Mouse (Mus musculus): ENCODE measurements around the gene Hip1.
"Not testable (repeated sequence)": the region's sequence is repeated elsewhere in the genome, so short reads cannot be mapped to it uniquely, and the experiment has no call there.

Hip1 gene

DNA sequence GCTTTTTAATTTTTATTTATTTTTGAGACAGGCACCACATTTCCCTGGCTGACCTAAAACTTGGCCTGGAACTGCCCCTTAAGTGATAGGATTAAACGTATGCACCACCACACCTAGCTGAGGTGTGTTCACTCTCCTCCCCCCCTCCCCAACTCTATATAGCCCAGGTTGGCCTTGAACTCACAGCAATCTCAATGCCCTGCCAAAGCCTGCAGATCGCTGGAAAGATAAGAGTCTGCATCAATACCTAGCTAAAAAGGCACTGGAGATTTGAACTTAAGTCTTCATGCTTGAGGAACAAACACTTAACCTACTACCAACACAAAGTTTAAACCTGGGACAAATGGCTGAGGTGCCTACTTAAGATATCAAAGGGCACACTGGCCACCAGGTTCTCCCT lies 52.8 kb downstream of the Hip1 start:
- DNase-seq (ENCODE audit: low spot score in 2 of 2): no peak

DNA sequence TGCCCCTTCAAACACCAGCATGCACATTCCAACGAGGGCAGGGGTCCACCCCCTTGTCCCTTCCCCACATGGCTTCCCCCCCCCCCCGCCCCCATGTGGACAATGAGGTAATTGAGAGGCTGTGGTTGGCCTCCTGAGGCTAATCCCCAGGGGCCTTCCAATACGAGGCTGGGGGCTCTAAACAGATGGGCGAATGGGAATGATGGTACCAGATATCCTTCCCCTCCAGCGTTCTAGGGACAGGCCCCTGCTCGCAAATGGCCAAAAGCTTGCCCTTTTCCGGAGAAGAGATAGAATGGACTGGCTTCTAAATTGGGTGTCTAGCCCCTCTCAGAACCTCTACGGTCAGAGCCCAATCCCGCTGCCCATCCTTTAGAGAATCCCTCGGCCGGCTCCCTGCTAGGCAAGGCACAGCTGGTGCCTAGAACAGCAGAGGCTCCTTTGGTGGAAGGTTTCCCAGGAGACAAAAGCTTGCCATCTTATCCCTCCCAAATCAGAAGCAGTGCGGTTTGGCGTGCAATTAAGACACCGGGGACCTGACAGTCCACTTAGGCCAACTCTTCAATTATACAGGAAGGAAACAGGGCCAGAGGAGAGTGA lies 55.1 kb downstream of the Hip1 start:
- DNase-seq (ENCODE audit: low spot score in 2 of 2): no peak

GRCm38 (mm10) chr5:135488881-135489694 lies 55.8 kb downstream of the Hip1 start:
- DNase-seq (ENCODE audit: low spot score in 2 of 2): peak; percentile 33 to 74

DNA sequence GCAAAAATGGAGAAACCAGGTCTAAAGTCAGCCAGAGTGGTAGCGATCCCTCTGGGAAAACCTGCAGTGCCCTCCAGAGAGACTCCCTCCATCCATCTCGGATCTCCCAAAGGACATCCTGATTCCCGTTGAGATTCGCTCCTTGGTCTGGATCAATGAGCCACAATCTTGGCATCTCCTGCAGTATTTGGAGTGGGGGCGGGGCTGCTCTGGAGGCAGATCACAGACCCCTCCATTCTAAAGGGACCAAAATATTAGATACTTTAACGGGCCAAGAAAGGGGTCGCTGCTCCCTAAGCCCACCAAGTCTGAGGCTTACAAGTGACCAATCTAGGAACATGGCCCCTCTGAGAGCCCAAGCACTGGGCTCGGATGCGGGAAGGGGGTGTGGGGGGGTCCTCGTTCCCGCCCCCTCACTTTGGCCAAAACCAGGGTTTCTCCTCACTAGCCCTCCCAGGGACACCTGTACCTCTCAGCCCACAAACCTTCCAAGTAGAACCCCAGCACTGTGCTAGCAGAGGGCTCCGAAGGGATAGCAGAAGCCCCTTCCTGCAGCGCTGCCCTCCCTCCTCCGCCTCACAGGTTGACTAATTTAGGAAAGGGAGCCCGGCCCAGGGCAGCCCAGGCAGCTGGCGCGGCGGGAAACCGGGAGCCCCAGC lies 56.6 kb downstream of the Hip1 start:
- no peak for DNase-seq (ENCODE audit: low spot score in 2 of 2)

DNA sequence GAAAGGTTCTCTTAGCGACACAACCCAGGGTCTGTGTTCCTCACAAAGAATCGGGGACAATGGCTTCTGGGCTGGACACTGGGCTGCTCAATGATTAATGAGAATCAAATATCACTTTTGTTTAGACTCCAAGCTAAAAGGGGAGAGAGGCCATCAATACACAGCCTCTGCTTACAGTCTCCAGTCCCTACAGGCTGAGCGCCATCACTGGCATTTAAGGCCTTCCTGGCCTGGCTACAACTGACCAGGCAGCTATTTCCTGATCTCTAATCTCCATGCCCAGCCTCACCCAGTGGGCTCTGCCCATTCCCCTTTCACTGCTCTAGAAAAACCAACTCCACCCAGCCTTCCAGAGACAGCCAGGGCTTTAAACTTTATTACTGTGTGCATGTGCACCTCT lies 59.6 kb downstream of the Hip1 start:
- no peak for DNase-seq (ENCODE audit: low spot score in 2 of 2)

GRCm38 (mm10) chr5:135483865-135484264 lies 61.1 kb downstream of the Hip1 start:
- not testable (repeated sequence) for DNase-seq (ENCODE audit: low spot score in 2 of 2)

DNA sequence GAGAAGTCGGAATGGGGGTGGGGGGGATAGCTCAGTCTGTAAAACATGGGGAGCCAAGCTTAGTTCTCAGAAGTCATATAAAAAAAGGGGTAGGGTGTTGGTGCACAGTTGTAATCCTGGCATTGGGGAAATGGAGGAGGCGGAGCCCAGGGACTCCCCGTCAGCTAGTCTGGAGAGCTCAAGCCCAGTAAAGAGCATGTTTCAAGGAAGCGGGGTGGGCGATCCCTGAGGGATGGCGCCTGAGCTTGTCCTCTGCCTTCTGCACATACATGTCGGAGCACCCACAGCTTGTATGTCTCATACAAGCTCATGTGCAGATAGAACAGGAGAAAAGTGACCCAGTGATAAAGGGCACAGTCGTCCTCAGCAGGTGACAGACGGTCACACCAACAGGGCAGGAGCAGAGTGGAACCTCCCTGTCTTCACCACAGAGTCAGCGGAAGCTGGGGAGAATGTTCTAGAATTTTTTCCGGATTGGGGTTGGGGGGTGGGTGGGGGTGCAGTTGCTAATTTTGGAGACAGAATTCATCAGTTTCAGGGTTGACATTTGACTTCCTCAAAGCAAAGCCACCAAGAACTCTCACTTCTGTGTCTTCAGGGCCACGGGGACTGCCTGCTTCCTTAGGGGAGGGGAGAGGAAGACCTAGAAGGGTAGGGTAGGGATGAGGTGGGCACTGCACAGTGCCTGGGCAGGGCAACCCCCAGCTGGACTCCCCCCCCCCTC lies 65.9 kb downstream of the Hip1 start:
- DNase-seq (ENCODE audit: low spot score in 2 of 2): no peak

- no peak for DNase-seq (ENCODE audit: low spot score in 2 of 2)
Observed at GRCm38 (mm10) chr5:135476199-135476598, 68.7 kb downstream of the Hip1 start.

GRCm38 (mm10) chr5:135472405-135472804 lies 72.5 kb downstream of the Hip1 start:
- DNase-seq (ENCODE audit: low spot score in 2 of 2): no peak

DNA sequence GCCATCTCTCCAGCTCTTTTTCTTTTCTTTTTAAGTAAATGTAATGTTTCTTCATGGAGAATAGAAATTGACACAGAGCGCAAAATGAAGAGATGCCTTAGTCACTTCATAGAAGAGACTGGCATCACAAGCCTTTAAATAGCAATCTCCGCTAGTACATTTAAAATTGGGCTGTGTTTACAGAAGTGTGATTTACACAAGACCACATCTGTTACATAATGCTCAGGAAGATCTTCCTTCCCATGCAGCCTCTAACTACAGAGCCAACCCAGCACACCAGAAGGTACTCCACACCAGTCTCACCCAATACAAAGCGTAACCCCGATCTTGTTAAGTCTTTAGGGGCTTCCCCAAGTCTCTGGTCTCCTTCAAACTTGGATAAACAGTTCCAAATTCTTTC lies 73.2 kb downstream of the Hip1 start:
- no peak for DNase-seq (ENCODE audit: low spot score in 2 of 2)

GRCm38 (mm10) chr5:135468280-135468679 lies 76.6 kb downstream of the Hip1 start:
- no peak for DNase-seq (ENCODE audit: low spot score in 2 of 2)

GRCm38 (mm10) chr5:135465833-135466291 lies 79.1 kb downstream of the Hip1 start:
- DNase-seq (ENCODE audit: low spot score in 2 of 2): peak in 1 of 2 experiments; percentile 44

DNA sequence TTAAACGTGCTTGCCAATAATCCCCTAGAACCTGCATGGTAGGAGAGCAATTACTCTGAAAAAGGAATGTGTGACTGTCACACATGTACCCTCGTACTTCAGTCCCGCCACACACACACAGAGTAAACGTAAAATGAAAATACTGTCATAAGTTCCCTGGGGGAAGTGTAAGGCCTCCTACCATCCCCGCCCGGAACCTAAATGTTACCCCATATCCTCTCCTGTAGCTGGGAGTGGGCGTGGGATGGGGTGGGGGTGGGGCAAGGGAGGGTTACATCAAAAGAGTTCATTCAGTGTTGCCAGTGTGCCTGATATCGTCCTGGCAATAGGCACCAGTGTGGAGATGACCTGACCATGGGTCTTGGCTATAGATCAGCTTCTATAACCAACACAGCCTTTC lies 81.5 kb downstream of the Hip1 start:
- no peak for DNase-seq (ENCODE audit: low spot score in 2 of 2)

DNA sequence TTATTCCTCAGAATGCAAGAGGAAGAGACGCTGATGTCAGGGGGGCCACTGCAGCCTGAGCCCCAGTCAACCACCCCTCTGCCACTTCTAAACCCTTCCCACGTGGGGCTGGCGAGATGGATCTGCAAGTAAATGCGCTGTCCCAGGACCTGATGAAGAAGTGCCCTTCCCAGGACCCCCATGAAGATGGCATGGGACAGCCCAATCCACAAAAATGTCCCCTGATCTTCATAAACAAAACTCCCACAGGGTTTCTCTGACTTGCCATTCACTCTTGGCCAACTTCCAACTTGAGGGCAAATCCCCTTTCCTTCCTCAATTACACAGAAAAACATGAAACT lies 84.1 kb downstream of the Hip1 start:
- DNase-seq (ENCODE audit: low spot score in 2 of 2): no peak

DNA sequence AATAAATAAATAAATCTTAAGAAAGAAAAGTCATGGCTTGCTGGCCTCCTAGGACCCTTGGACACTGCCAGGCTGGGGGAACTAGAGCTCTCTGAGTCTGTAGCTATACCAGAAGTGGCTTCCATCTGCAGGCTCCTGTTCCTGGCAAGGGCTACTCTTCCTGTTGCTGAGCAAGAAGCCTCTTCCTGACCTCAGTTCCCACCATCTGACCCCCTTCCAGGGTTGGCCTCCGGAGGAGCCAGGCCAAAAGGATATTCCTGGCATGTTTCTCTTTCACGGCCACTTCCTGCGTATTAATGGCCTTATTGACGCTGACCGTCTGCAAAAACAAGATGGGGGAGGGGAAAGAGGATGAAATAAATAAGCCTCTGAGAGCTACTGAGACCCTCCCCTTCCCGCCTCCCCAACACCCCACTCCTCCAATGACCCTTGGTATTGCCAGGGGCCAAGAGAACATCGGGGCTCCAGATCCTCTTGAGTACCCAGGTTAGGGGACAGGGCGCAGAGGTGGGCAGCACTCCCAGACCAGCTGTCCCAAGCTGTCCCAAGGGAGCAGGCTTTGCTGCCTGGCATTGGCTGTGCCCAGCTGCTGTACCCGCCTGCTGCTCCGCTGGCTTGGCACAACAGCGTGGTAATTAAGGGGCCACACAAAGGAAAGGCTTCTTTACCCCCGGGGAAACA lies 84.6 kb downstream of the Hip1 start:
- peak; percentile 51 to 55 for DNase-seq (ENCODE audit: low spot score in 2 of 2)

DNA sequence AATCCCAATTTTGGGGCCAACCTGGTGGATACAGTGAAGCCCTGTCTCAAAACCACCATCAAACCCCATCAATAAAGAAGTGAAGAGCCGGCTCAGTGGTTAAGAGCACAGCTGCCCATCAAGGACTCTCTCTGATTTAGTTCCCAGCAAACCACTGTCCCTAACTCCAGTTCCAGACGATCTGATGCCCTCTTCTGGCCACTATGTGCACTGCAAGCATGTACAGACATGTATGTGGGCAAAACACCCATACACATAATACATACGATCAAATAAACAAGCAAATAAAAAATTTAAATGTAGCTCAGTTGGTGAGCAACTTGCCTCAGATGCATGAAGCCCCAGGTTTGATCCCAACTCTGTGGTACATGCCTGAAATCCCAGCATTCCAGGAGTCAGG lies 85.4 kb downstream of the Hip1 start:
- no peak for DNase-seq (ENCODE audit: low spot score in 2 of 2)

DNA sequence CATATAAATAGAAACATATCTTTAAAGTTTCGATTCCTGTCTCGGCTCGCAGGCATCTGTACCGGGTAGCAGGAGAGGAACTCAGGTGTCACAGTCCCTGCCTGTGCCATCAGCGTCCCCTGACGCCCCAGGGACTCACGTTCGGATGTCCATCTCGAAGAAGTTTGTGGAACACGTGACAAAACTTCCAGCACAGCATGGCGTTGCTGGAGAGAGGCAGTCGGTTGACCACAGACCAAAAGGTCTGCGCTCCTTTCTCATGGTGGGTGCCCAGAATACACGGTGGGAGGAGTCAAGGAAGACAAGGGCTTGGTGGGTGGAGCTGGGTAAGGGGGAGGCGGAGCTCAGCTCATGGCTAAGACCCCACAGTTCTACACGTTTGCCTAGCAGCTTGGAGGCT lies 87.0 kb downstream of the Hip1 start:
- no peak for DNase-seq (ENCODE audit: low spot score in 2 of 2)

DNA sequence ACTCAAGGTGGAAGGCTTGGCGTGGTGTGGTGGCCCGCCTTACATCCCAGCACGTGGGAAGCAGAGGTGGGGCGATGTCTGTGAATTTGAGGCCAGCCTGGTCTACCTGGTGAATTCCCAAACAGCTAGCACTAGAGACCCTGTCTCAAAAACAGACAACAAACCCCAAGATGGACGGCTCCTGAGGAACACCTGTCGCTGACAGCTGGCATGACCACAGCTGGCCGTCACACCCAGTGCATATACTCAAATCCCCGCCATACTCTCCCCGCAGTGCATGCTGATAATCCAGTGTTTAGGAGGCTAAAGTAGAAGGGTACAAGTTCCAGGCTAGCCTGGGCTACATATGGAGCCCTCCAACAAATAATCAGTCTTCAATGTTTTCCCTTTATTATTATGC lies 88.4 kb downstream of the Hip1 start:
- no peak for DNase-seq (ENCODE audit: low spot score in 2 of 2)

GRCm38 (mm10) chr5:135454256-135454655 lies 90.7 kb downstream of the Hip1 start:
- DNase-seq (ENCODE audit: low spot score in 2 of 2): no peak

DNA sequence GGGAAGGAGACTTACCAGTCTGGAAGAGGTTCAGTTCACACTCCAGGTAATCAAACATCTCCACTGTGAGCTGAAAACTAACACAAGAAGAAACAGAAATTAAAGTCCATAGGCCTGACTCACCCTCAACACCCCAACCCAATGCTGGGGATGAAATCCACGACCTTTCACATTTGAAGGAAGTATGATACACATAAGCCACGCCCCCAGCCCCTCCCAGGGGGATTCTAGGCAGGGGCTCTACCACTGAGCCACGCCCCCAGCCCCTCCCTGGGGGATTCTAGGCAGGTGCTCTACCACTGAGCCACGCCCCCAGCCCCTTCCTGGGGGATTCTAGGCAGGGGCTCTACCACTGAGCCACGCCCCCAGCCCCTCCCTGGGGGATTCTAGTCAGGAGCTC lies 93.4 kb downstream of the Hip1 start:
- not testable (repeated sequence) for DNase-seq (ENCODE audit: low spot score in 2 of 2)

GRCm38 (mm10) chr5:135451100-135451499 lies 93.8 kb downstream of the Hip1 start:
- peak in 1 of 2 experiments; percentile 22 for DNase-seq (ENCODE audit: low spot score in 2 of 2)

GRCm38 (mm10) chr5:135445755-135446154 lies 99.2 kb downstream of the Hip1 start:
- no peak for DNase-seq (ENCODE audit: low spot score in 2 of 2)

Data from left cerebral cortex, adult 9 months (tissue).